In genomic region chr12:71948972-71949371, GRCm38 (mm10) we compare ENCODE assay signal across 22 mouse cellular contexts.
DNase-seq lines count a peak whose midpoint lies in the region; ATAC-seq lines count a peak whose summit lies in the region.
"Had no signal": no experiment of that assay in that cellular context is flagged by ENCODE, and none has a peak within 500 bp of the region (broad histone marks: within the 10 kb centered on the region; RNA-seq: fewer than 3 reads in every experiment).

No protein-coding gene starts in this region.

- H3K4me3 ChIP-seq in lung, embryonic 16.5 days (ENCODE audit: low read length), result no peak overlapping the region
- H3K4me3 ChIP-seq: embryonic facial prominence, embryonic 13.5 days; embryonic facial prominence, embryonic 15.5 days; erythroblast, embryonic 14.5 days; forebrain, embryonic 10.5 days; forebrain, embryonic 12.5 days had no signal

- no peaks in the 10 kb centered on the region for H3K9me3 ChIP-seq in lung, embryonic 16.5 days (ENCODE audit: control insufficient read depth, low read length)
- H3K9me3 ChIP-seq: embryonic facial prominence, embryonic 13.5 days; embryonic facial prominence, embryonic 15.5 days; forebrain, embryonic 10.5 days; forebrain, embryonic 12.5 days had no signal

- H3K36me3 ChIP-seq in lung, embryonic 16.5 days (ENCODE audit: control insufficient read depth, insufficient read depth, low read length), result peaks cover 40% of the 10 kb centered on the region

- H3K9ac ChIP-seq in lung, embryonic 16.5 days (ENCODE audit: low read length), result no peak overlapping the region
- H3K9ac ChIP-seq: embryonic facial prominence, embryonic 13.5 days; embryonic facial prominence, embryonic 15.5 days; forebrain, embryonic 12.5 days had no signal

- no peaks in the 10 kb centered on the region for H3K27me3 ChIP-seq in lung, embryonic 16.5 days (ENCODE audit: control insufficient read depth, insufficient read depth, low read depth, low read length)
- H3K27me3 ChIP-seq: embryonic facial prominence, embryonic 13.5 days; embryonic facial prominence, embryonic 15.5 days; forebrain, embryonic 12.5 days had no signal

- WGBS in lung, embryonic 16.5 days, result 96% methylated on average over 6 of the region's 6 CpGs

- H3K4me2 ChIP-seq in lung, embryonic 16.5 days (ENCODE audit: low read depth, low read length), result no peak overlapping the region
- H3K4me2 ChIP-seq: embryonic facial prominence, embryonic 13.5 days; embryonic facial prominence, embryonic 15.5 days; forebrain, embryonic 12.5 days had no signal

- H3K4me1 ChIP-seq in lung, embryonic 16.5 days (replicated peaks; ENCODE audit: control insufficient read depth, insufficient read depth, low read length), result peaks cover 7% of the 10 kb centered on the region

- H3K27ac ChIP-seq in lung, embryonic 16.5 days (ENCODE audit: low read length), result peak overlapping the region; percentile 76
- H3K27ac ChIP-seq: embryonic facial prominence, embryonic 13.5 days; embryonic facial prominence, embryonic 15.5 days; forebrain, embryonic 10.5 days; forebrain, embryonic 12.5 days had no signal

- no peak for DNase-seq in lung, adult 18-20 months
- no peak for DNase-seq in right cerebral cortex, adult 2 months (ENCODE audit: low spot score in 2 of 2)
- DNase-seq: adrenal gland, adult 2 months; adrenal gland, postnatal 10 days; adrenal gland, postnatal 25 days; cerebellum, adult 11 months; cerebellum, adult 18-20 months; cerebellum, adult 8-10 months; cerebellum, adult 9-11 months; cerebellum, postnatal 14 days; cerebellum, postnatal 36 days; embryo, embryonic 11 days had no signal

- no peak for ATAC-seq in lung, embryonic 16.5 days (ENCODE audit: low read depth)
- peak; percentile 56 for ATAC-seq in megakaryocyte, adult 5-6 weeks (ENCODE audit: poor library complexity, severe bottlenecking)
- no peak for ATAC-seq in monocyte, adult 5-6 weeks (replicated peaks; ENCODE audit: insufficient number of reproducible peaks, low FRiP score, low TSS enrichment, poor library complexity, severe bottlenecking)
- ATAC-seq: forebrain, embryonic 14.5 days; forebrain, embryonic 16.5 days had no signal
